Mouse (Mus musculus) liver, postnatal 0 days (tissue): ENCODE results near the gene Kcna2. TPM values are rescaled to one million over a fixed set of nuclear protein-coding genes. Genes with fewer than 3 reads are reported as not detected.

Experiments
- ATAC-seq: fragments of 200-750 bp; cut with Nextera tagmentation; 2 replicates; pipeline ENCODE4 v1.8.0; 2017; ENCODE audit warnings: mild to moderate bottlenecking, moderate library complexity
- DNase-seq: peaks from one replicate; pipeline ENCODE4 v3.0.0-alpha.2; 2016
- H3K27ac ChIP-seq: fragments of 300-500 bp; sonication (generic); 2 replicates; pipeline ENCODE4 v1.5.1; 2014; ENCODE audit warnings: antibody characterized with exemption, moderate library complexity, mild to moderate bottlenecking, low read depth
- H3K27me3 ChIP-seq: fragments of 300-500 bp; sonication (generic); 2 replicates; pipeline ENCODE4 v1.6.1; 2014; ENCODE audit warnings: low read length, control low read depth, mixed read lengths; ENCODE audit not compliant: insufficient read depth
- H3K36me3 ChIP-seq: fragments of 300-500 bp; sonication (generic); replicated peaks from 2 replicates; pipeline ENCODE4 v1.6.1; 2014; ENCODE audit warnings: mild to moderate bottlenecking, control low read depth, low read length, moderate library complexity, mixed read lengths; ENCODE audit not compliant: insufficient read depth
- H3K4me1 ChIP-seq: fragments of 300-500 bp; sonication (generic); 2 replicates; pipeline ENCODE4 v1.6.1; 2014; ENCODE audit warnings: antibody characterized with exemption, mild to moderate bottlenecking, control low read depth; ENCODE audit not compliant: insufficient read depth
- H3K4me2 ChIP-seq: fragments of 300-500 bp; sonication (generic); 2 replicates; pipeline ENCODE4 v1.6.1; 2014; ENCODE audit warnings: low read depth, mild to moderate bottlenecking, low read length, moderate library complexity, mixed read lengths
- H3K4me3 ChIP-seq: fragments of 300-500 bp; sonication (generic); 2 replicates; pipeline ENCODE4 v1.5.1; 2014; ENCODE audit warnings: low read depth, low read length
- H3K9ac ChIP-seq: fragments of 300-500 bp; sonication (generic); replicated peaks from 2 replicates; pipeline ENCODE4 v1.6.1; 2014; ENCODE audit warnings: mild to moderate bottlenecking, moderate library complexity
- H3K9me3 ChIP-seq: fragments of 300-500 bp; sonication (generic); 2 replicates; pipeline ENCODE4 v1.6.1; 2016; ENCODE audit warnings: mild to moderate bottlenecking, control low read depth, low read length, mixed read lengths
- CTCF ChIP-seq: sonication (generic); IDR thresholded peaks from 2 replicates; pipeline ENCODE4 v1.5.1; 2016; ENCODE audit warnings: antibody characterized with exemption, low read depth
- EP300 ChIP-seq: IDR thresholded peaks from 2 replicates; pipeline ENCODE4 v1.6.1; 2016; ENCODE audit warnings: antibody characterized with exemption, low read depth, mild to moderate bottlenecking
- WGBS: fragments of 180-500 bp; shearing (Covaris S2); extraction: QIAGEN DNeasy Blood & Tissue Kit; methylation state at CpG from one replicate; pipeline ENCODE4 v1.1.7; 2014; ENCODE audit not compliant: insufficient replicate concordance; 5-methylcytosine and 5-hydroxymethylcytosine counted together
- polyA plus RNA-seq: library from polyadenylated mRNA; unstranded; fragments of >200 nt; fragmentation: Nextera tagmentation; extraction: Ambion mirVana; gene quantifications from 2 replicates; pipeline ENCODE4 v1.2.1, GENCODE M21; 2015

Gene Kcna2
- polyA plus RNA-seq, 1 experiment from 2014 or later: 0.11 TPM

DNA sequence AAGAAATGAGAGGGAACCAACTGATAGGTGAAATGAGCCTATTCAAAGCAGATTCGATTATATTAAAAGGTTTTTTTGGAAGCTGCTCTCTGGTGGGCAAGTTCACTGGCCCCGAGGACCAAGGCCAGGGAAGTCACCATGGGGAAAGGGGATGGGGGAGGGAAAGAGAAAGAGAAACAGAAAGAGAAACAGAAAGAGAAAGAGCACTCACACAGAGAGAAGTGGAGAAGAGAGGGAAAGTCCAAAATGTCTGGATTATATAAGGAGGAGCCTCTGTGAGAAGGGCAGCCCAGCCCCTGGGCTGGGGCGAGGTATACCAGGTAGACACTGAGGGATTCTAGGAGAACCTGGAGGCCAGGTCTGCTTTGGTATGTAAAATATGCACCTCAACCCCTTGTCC, 33.5 kb downstream of the Kcna2 start:
- no peaks in the 10 kb centered on the region for H3K4me1 ChIP-seq
- WGBS: 58% methylated on average over 3 of the region's 3 CpGs
- no peak overlapping the region for H3K27ac ChIP-seq
- TF ChIP-seq CTCF: no peak
- TF ChIP-seq EP300: no peak
- no peaks in the 10 kb centered on the region for H3K9me3 ChIP-seq
- H3K4me3 ChIP-seq: no peak overlapping the region
- no peak overlapping the region for H3K4me2 ChIP-seq
- DNase-seq (no peak), ATAC-seq (no peak)
- no peaks in the 10 kb centered on the region for H3K36me3 ChIP-seq
- H3K9ac ChIP-seq: no peak overlapping the region
- no peaks in the 10 kb centered on the region for H3K27me3 ChIP-seq

DNA sequence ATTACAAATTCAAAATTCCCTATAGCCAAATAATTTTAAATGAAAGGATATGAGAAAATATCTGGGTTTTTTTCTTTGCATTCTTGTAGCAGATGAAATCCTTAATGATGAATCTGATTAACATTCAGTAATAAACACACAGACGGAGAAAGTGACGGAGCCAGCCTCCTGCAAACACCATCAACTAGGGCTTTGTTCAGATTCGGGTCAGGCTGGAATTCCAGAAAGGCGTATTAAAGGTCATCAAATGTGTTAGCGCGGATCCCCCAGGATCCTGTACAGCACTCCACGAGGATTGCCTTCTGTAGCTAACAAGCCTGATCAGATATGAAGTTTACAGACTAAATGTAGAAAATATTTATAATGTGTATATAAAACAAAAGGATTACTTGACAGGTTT, 46.2 kb downstream of the Kcna2 start:
- WGBS: 78% methylated on average over 7 of the region's 7 CpGs
- DNase-seq: no peak
- Histone ChIP-seq H3K4me1 (no peaks in the 10 kb centered on the region), H3K36me3 (no peaks in the 10 kb centered on the region), H3K27me3 (no peaks in the 10 kb centered on the region), H3K4me2 (no peak overlapping the region), H3K9me3 (no peaks in the 10 kb centered on the region), H3K9ac (no peak overlapping the region), H3K4me3 (no peak overlapping the region), H3K27ac (no peak overlapping the region)
- TF ChIP-seq CTCF: no peak
- no peak for TF ChIP-seq EP300
- no peak for ATAC-seq

DNA sequence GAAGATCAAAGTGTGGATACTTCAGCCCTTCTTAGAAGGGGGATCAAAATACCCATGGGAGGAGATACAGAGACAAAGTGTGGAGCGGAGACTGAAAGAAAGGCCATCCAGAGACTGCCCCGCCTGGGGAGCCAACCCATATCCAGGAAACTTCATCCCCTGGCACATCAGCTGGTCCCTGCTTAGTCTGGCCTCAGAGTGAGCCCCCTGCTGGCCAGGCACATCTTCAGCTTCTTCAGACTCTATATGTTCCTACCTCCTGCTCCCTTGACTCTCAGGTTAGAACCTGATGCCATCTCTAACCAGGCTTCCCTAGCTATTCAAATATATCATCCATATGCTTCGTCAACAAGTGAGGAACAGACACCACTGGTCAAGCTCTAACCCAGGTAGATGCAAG, 48.1 kb downstream of the Kcna2 start:
- WGBS: 59% methylated on average over 3 of the region's 3 CpGs
- H3K4me2 ChIP-seq: no peak overlapping the region
- H3K9me3 ChIP-seq: no peaks in the 10 kb centered on the region
- no peaks in the 10 kb centered on the region for H3K27me3 ChIP-seq
- H3K27ac ChIP-seq: no peak overlapping the region
- TF ChIP-seq EP300 (no peak), CTCF (peak; percentile 67)
- no peak overlapping the region for H3K4me3 ChIP-seq
- H3K4me1 ChIP-seq: no peaks in the 10 kb centered on the region
- no peak overlapping the region for H3K9ac ChIP-seq
- DNase-seq (peak; percentile 33), ATAC-seq (no peak)
- no peaks in the 10 kb centered on the region for H3K36me3 ChIP-seq

DNA sequence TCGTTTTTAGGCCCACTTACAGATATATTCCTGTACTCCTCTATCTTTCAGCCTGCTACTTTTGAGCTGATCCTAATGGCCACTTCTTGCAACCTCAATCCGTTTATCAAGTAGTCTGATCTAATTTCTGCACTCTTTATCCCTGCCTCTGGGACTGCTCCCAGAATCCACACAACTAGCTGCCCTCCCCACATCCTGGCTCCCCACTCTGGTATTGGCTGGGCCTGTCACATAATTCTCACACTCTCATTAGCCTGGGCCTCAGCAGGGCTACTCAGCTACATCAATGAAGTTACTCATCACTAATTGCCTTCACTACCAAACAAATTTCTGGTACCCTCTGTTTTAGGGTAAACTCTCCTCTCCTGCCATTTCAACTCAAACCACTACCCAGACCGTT, 49.5 kb downstream of the Kcna2 start:
- H3K36me3 ChIP-seq: no peaks in the 10 kb centered on the region
- no peaks in the 10 kb centered on the region for H3K4me1 ChIP-seq
- WGBS: 46% methylated on average over 3 of the region's 3 CpGs

DNA sequence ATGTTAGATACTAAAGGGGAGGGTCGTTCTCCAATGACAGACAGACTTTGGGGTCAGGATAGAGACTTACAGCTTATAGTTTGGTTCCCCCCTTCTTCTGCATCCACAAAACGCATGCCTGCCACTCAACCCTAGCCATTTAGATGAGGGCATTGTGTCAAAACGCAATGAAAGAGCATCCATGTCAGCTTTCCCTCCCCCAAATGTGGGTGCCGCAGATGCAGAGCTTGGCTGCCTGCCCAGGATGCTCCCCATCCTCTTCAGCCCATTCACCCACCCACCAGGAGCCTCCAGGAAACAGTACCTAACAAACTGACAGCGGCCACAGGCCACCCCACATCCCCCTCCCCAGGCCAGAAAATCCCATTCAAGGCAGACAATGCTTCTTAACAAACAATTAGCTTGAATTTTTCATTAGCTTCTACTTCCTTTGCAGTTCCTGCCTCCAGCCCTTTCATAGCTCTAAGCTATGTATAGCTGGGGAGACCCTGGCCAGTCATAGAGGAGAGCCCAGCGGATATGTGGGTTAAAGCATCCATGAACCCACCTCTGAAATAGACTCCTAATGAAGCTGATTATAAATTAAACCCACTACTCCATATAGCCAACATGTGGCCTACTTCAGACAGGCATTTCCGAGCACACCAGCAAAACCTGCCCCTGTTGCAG, 50.1 kb downstream of the Kcna2 start:
- Histone ChIP-seq H3K4me2 (no peak overlapping the region), H3K9ac (no peak overlapping the region), H3K27ac (no peak overlapping the region), H3K27me3 (no peaks in the 10 kb centered on the region), H3K4me3 (no peak overlapping the region), H3K4me1 (no peaks in the 10 kb centered on the region), H3K36me3 (no peaks in the 10 kb centered on the region), H3K9me3 (no peaks in the 10 kb centered on the region)
- ATAC-seq: no peak
- TF ChIP-seq EP300: no peak
- no peak for TF ChIP-seq CTCF
- 49% methylated on average over 7 of the region's 7 CpGs for WGBS
- DNase-seq: no peak

More for the DNA sequence above, 49.5 kb downstream of the Kcna2 start:
- Histone ChIP-seq H3K9ac (no peak overlapping the region), H3K9me3 (no peaks in the 10 kb centered on the region), H3K4me3 (no peak overlapping the region), H3K27me3 (no peaks in the 10 kb centered on the region), H3K4me2 (no peak overlapping the region), H3K27ac (no peak overlapping the region)
- ATAC-seq: no peak
- DNase-seq: no peak
- TF ChIP-seq CTCF: no peak
- TF ChIP-seq EP300: no peak

DNA sequence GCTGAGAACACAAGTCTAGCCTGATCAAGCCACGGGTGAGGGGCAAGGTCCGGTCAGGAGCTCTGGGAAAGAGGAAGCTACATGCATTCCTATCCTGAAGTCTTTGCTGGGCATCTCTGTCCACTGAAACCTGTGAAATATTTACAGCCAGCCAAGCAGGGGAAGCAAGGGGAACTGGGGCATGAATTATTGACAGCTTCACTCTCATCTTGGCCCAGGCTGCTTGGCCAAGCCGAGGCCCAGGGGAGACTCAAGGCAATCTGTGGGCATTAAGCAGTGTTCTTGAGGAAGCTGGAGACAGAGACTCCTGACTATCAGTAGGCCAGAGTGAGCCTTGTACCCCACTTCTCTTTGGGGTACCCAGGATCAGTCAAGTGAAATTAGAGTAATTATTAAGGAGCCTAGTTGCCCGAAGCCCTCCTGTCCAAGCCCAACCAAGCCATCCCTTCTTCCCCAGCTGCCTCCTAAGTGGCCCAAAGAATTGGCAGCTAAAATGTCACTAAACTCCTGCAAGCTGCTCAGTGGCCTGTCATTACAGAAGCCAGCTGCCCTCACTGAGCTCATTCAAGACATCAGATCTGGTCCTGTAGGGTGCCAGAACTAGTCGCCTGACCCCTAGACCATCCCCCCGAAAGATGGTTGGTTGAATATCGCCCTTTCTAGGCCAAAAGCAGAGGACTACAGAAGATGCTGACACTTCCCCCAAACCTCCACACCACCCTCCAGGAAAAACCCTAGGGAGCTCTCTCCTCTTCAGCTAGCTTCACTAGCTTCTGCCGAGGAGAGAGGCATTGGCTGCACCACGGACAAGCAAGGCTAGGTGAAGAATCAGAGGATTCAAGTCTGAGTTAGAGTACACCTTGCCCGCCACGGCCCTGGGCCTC, 53.1 kb downstream of the Kcna2 start:
- Histone ChIP-seq H3K9ac (no peak overlapping the region), H3K27ac (no peak overlapping the region), H3K36me3 (no peaks in the 10 kb centered on the region), H3K9me3 (no peaks in the 10 kb centered on the region), H3K4me3 (no peak overlapping the region), H3K27me3 (0 out of 2 replicates have a peak, but pooled peaks cover 2% of the 10 kb centered on the region), H3K4me2 (no peak overlapping the region), H3K4me1 (no peaks in the 10 kb centered on the region)
- no peak for DNase-seq
- 72% methylated on average over 11 of the region's 11 CpGs for WGBS
- no peak for ATAC-seq
- TF ChIP-seq EP300: no peak
- no peak for TF ChIP-seq CTCF
